Mouse (Mus musculus): ENCODE results near the gene Slc25a25.

The Slc25a25 gene

DNA sequence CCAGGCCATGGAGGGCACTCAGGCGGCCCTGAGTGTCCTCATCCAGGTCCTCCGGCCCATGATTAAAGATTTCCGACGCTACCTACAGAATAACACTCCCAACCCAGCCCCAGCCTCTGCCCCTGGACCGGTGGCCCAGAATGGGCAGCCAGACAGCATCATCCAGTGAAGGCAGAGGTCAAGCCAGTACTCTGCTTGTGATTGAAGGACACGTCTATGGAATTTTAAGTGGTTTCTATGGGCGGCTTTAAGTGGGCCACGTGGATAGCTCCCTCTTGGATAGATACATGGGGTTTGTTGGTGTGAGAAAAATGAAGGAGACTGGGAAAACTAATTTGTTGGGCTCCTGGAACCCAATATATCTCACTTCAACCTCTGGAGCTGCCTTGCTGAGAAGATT lies 3.9 kb upstream of the Slc25a25 start:
- no peak for DNase-seq

DNA sequence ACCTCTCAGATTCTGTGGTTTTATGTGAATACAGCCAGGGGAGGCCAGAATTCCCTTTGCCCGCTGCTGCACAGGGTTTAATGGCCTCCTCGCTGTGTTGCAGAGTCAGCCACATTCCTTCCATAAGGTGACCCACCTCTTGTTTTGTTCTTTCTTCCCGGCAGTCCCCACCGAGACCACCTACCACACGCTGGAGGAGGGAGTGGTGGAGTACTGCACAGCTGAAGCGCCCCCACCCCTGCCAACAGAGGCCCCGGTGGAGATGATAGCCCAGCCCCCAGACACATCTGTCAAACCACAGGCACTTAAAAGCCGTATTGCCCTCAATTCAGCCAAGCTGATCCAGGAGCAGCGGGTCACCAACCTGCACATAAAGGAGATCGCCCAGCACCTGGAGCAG lies 3.4 kb upstream of the Slc25a25 start:
- no peak for DNase-seq

DNA sequence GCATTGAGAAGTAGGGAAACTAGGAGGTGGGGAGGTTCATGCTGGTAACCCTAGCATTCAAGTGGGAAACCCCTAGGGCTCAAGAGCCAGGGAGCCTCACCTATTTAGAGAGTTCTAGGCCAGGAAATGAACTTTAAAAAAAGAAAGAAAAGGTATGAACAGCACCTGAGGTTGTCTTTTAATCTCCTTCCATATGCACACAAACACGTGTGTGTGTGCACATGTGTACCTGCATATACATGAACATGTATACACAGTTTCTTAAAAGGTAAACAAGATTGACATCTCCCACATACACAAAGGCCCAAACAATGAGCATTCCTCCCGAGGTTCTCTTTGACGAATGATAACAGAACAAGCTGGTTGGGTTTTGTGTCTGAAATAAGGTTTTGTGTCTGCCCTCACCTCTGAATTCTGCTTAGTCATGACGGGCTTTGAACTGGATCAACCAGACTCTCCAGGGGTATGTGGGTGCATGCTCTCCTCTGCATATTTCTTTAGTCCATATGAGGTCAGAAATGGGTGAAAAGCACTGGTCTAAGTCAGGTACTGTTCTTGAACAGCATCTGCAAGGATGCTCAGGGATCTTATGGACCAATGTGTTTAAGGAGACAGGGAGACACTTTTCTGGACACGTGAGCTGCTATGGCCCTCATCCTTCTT lies 2.5 kb upstream of the Slc25a25 start:
- no peak for DNase-seq

DNA sequence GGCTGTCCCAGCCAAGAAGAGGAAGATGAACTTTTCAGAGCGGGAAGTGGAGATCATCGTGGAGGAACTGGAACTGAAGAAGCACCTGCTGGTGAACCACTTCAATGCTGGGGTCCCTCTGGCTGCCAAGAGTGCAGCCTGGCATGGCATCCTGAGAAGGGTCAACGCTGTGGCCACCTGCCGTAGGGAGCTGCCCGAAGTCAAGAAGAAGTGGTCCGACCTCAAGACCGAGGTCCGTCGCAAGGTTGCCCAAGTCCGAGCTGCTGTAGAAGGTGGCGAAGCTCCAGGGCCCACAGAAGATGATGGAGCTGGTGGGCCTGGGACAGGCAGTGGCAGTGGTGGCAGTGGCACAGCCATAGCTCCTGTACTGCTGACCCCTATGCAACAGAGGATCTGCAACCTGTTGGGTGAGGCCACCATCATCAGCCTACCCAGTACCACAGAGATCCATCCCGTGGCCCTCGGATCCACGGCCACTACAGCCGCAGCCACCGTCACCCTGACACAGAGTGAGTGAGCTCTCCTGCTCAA lies 1.3 kb upstream of the Slc25a25 start:
- DNase-seq: peak; percentile 50 to 53

DNA sequence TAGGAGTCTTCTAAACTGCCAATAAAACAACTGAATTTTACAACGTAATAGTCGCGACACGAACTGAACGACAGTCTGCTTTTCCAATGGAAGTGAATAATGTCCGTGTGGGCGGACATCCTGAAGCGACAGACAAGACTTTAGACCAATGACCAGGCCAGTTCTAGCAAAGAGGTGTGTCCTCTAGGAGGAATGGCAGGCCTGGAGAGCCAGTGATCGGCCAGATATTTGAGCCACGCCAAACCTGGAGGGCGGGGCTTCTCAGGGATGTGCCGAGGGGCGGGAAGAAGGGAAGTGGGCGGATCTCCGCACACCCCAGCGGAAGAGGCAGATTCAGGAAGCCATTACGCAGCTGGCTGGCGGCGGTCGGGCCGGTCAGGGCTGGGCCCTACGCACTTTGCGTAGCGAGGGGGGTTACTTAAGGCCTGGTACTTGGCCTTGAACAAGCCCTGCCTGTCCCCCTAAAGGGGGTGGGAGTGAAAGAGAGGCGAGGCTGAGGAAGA lies 676 bp upstream of the Slc25a25 start:
- peak; percentile 98 for DNase-seq

DNA sequence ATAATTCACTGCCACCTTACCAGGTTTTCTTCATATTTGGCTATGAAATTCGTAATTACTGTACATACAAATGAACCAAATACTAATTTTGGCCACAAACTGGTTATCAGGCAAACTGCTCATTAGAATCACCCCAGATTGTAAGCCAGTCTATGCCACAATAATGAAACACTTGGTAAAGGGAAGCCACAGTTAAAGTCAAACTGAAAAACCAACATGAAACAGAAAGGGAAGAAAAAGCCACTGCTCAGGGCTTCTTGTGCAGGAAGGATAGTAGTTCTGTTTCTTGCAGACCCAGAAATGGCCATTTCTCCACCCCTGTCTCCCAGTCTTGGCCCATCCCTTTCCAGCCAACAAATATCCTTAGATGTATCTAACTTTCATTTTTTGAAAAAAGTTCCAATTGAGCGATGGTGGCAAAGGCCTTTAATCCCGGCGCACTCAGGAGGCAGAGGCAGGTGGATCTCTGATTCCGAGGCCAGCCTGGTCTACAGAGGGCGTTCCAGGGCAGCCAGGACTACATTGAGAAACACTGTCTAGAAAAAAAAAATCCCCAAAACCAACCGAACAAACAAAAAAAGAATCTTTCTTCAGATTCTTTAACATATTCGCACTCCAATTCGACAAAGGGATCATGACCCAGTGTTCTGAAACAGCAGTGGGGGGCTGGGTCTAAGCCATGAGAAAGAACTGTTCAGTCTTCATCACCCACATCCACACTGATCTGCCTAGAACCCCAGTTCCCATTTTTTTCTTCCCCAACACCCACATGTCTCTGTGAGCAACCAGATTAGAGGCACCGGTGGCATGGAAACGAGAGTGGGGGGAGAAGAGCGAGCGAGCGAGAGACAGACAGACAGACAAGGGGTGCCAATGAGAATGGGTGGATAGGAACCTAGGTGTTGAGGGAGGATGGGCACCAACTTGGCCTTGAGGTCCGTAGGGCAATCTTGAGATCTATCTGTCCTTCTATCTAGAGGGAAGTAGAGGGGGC lies 1.2 kb downstream of the Slc25a25 start, which contains the start of gene Naif1:
Gene Naif1, plus strand, starts transcription at position 697 of the 994 bp plus-strand sequence.
- DNase-seq: no peak

DNA sequence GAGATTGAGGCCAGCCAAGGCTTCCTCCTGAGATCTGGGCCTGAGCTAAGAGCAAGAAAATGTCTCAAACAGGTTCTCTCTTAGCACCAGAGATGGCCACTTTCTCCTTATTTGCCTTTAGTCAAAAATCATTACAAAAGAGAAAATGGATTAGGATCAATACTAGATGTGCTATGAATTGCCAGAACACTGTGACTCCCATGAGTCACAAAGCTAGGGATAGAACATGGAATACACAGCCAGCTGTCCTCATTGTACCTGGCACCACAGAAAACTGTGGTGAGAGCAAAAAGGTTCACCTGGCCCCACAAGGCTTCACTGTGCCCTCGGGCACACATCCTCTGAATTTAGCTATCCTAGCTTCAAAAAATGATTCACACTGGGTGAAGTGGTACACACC lies 2.8 kb downstream of the Slc25a25 start:
- no peak for DNase-seq

DNA sequence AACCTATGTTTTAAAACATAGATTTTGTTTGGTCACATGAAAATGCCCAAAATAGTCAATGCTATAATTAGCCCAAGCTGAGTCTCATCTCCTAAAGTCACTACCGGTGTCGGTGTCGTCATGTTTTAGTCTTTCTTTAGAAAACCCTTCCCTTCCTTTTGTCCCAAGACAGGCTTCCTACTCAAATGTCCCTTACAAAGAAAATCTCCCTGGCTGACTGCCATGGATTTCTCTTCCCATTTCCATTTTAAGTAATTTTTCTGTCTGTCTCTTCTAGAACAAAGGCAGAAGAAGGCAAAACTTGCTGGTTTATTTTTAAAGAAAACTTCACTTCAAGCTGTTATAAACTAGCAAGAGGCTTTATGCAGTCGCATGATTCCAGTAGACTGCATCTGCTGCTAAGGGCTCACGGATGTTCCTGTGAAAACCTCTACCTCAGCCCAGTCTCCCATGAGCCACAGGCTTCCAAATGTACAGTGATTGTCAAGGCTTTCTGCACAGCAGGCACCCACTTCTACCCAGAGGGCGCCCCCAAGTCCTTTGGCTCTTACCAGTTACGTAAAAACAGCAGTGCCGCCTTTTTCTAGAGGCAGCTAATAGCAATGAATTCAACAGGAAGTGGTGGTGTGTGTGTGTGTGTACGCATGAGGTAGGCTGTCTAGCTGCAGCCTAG lies 3.8 kb downstream of the Slc25a25 start:
- no peak for DNase-seq

DNA sequence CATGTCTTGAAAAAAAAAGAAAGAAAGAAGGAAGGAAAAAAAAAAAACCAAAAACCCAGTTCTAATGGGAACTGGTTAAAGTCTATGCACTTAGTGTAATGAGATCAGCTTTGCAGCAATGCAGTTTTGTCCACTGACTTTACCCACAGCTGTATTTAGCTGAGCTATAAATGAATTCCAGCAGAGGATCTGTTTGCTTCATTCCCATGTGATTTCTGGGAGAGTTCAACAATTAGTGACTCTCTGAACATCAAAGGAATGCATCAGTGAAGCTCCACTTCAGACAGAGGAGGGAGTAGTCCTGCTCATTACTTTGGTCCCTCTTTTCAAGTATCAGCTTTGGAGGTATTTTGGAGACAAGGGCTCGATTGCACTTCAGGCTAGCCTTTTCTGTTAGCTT lies 5.7 kb downstream of the Slc25a25 start:
- DNase-seq: no peak

DNA sequence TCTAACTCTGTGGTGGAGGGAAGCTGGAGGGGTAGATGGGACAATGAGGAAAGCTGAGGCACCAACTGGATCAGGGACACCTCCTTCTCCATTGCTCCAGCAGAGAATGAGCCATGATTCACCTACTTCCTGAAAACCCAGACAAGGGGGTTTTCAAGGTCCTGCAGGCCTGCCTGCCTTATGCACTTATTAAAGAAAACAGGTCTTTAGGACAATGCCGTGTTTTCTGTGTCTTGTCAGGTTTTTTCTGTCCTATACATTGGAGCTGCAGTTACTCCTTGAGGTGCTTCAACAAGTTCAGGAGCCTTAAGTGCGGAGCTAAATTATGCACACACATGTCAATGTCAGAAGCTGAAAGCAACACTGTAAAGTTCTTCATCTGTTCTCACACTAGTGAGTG lies 9.7 kb downstream of the Slc25a25 start:
- no peak for DNase-seq

DNA sequence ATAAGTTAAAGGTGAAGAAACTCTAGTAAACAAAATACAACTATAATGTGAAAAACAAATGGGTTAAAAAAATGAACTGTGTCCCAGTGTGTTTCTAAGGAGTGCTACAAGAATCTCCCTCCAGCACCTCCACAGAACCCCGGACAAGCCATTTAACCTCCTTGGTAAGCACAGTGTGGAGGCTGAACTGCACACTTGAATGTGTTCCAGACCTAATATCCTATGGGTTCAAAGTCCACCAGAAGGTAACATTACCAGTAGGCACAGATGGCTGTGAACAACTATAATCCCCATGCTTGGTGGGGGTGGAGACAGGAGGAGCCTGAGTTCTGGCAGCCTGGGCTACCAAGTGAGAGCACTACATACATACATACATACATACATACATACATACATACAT lies 10.6 kb downstream of the Slc25a25 start:
- DNase-seq: no peak

DNA sequence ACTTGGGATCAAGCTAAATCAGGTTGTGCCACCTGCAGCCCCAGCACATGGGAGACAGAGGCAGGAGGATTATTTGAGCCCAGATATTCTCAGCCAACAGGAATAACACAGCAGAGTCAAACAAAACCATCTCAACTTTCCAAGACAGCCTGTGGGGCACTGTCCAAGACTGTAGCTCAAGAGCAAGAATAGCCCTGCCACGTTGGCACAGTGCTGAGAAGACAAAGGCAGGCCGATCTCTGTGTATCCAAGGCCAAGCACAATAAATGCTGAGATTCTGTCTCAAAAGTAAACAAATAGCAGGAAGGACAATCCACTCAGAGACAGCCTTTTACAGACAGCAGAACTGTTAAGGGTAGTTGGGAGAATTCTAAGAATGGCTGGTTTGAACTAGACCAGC lies 11.1 kb downstream of the Slc25a25 start:
- no peak for DNase-seq

DNA sequence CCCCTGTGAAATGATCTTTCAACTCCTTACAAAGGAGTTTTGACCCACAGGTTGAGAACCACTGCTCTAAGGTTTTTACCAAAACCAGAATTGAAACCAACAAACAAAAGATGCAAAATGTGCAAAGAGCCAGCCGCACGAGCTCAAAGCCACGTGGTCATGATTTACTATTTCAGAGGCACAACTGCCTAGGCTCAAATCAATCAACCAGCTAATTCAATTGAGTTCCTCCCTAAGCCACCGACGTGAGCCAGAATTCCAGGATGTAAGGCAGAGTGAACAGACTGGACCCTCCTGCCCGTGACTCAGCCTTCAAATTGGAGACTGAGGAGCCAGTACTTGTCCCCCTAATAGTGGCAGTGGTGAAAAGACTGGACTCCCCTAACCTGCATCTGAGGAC lies 12.1 kb downstream of the Slc25a25 start:
- no peak for DNase-seq

DNA sequence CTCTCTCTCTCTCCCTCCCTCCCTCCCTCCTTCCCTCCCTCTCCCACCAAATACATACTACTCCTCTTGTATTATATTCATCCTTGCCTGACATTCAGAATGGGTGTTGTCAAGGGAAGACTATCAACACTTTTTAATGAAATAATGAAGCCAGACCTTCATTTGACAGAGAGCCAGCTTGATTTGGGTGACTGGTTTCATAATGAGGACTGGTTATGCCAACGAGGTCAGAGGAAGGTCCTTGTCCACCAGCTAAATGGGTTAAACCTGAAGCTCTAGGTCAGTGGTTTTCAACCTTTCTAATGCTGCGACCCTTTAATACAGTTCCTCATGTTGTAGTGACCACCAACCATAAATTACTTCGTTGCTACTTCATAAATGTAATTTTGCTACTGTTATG lies 12.5 kb downstream of the Slc25a25 start:
- DNase-seq: no peak

DNA sequence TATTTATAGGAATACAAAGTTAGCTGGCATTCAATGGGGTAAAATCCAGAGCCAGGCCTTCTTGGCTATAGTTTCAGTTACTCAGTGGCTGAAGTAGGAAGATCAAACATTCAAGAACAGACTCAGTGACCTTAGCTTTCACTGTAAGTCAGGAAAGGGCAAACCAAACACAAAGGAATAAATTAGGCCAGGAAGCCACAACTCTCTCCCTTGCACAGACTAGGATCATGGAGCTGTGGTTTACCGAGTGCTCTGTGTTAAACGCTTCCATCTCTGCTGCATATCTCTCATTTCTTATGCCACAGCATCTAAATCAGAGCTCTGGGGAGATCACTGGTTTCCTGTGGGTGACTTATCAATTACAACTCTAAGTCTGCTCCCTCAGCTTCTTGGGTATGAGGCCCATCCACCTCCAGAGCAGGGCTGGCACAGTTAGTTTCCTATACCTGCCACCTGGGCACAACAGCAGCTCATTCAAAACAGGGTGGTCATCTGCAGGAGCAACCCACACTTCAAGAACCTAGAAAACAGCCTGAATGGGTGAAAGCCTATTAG lies 13.6 kb downstream of the Slc25a25 start:
- no peak for DNase-seq

DNA sequence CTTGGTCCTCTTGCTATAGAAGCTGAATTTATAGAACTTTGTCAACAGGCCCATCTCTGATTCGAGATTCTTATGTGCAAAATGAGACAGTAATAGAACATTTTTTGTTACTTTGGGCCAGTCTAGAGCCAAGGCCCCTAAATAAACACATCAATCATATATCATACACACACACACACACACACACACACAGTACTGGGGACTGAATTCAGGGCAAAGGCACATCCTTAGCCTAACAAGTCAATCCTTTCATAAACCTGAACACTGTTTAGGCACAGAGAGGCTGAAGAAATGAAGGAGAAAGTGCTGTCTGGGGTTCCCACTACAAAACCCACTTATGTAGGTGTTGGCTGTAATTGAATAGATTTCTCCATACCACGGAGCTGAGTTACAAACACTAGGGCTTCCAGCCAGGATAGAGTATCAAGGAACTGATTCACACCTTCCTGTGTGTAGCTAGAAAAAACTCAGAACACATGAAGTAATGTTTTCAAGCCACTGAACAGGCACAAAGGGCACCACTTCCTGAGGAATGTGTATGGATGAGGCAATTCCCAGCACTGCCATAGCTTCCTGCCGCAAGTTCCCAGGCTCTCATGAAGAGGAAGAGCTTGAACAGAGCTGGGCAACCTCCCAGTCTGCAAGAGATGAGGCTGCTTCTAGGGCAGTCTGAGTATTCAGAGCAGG lies 14.4 kb downstream of the Slc25a25 start:
- no peak for DNase-seq

DNA sequence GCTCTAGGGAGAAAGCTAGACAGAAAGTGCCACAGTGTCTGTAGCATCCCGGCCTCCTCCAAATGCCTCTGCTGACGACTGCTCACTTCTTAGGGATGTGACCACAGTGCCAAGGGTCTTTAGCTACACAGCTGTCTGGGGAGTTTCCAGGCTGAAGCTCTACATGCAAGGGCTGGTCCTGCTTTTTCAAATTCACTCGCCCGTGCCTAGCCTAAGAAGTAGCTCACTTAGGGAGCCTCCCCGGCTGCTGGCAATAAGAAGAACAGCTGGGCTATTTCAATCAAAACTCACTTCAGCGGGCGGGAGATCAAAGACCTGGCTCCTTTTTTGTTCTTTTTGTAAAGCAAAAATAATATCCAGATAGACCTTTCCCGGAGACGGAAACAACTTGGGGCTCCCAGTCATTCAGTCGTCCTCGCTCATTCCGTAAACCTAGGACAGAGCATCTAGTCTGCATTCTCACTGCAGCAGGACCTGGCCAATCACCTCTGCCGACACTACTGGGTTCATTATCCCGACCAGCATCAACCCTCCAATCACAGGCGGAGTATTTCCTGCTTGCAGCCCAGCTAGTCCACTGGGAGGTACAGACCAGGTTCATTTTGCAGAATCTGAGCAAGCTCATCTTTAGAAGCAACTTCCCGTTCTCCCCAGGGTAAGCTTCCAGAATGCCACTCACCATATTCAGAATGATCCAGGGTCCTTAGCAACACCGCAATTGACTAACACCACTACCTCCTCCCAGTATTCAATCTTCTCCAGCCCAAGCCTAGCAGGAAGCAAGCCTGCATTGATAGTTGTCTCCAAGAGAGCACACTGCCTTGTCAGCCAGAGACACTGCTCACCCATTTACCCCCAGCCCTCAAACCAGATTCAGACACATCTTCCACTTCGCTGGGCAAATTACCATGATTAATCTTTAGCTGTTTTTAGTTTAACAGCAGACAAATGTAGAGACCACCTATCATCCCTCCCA lies 20.3 kb downstream of the Slc25a25 start:
- peak; percentile 92 to 93 for DNase-seq

DNA sequence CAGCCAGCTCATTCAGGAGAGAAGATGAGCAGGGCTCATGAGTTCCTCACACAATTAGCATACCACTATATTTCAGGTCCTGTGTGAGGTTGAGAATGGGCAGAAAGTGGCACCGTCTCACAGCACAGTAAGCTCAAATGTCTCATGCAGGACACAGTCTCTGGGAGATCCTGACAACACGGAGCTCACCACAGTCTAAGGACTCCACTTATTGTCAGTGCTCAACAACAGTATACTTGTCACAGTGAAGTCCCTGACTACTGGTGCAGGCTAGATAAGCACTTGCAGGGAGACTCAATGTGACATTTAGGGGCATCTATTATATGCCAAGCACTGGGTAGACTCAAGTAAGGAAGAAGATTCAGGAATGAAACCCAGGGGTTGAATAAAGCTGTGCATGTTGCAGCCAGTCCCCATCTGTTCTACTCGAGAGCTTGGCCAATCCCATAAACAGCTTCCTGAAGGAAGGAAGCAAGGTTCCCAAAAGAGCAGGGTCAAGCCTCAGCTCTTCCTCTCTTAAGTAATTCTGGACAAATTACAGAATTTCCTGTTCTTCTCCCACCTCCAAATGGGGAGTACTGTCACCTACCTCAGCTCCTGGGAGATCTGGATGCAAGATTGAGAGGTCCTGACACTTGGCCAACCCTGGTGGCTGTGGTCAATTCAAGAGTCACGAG lies 21.9 kb downstream of the Slc25a25 start:
- no peak for DNase-seq

DNA sequence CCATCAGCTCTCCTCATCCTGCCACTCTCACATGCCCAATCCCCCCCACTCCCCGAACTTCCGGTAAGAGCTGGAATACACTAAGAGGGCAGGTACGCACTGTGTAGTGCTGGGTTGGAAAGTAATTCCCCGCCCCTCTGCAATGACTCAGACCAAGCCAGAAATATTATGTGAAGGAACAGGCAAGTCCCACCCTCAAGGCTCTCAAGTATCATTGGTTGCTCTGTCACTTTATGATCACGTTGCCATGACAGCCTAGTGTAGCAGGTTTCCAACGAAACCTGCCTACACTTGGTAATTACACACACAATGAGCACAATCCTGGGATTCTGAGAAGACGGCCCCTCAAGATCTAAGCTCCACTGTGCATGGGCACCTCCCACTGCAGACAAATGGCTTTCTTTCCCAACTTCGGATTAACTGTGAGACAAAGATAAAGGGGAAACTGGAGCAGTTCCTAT lies 23.0 kb downstream of the Slc25a25 start:
- DNase-seq: no peak

DNA sequence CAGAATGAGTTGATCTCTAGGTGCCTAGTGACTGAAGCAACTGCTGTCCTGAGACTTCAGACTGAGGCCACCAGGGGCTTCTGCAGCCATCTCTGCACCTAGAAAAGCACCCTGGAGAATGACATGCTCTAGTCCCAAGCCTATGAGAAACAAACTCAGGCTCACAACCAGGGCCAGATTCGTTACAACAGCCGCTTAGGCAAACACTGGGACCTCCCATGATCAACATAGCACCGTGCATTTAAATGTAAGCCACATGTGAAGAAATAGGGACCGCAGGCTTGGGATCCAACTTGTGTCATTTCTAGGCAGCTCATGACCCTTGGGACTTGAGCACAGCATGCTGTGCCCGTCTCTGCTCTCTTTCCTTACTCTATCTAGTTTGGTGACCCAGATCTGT lies 23.5 kb downstream of the Slc25a25 start:
- no peak for DNase-seq

Measured in cerebellum, postnatal 25 days (tissue).